8 mouse cellular contexts compared by ENCODE assay signal in genomic region chr6:67168803-67169202, GRCm38 (mm10).
DNase-seq lines count a peak whose midpoint lies in the region; ATAC-seq and TF ChIP-seq lines count a peak whose summit lies in the region.

No protein-coding gene starts in this region.

- H3K9ac ChIP-seq in kidney, embryonic 15.5 days = peak overlapping the region; percentile 38; the same call in 1 of the 2 replicates
- H3K9ac ChIP-seq in embryonic facial prominence, embryonic 14.5 days (ENCODE audit: low read depth, low read length) = peak overlapping the region; percentile 47; the same call in 1 of the 2 replicates
- H3K9ac ChIP-seq in intestine, postnatal 0 days (ENCODE audit: low read depth, low read length) = peak overlapping the region; percentile 46; the same call in 1 of the 2 replicates
- H3K9ac ChIP-seq in midbrain, postnatal 0 days (replicated peaks; ENCODE audit: low read length, poor library complexity, severe bottlenecking) = 0 out of 2 replicates have a peak overlapping the region, but pooled peaks have one; percentile 52

- no peaks in the 10 kb centered on the region for H3K9me3 ChIP-seq in kidney, embryonic 15.5 days (replicated peaks)
- H3K9me3 ChIP-seq in embryonic facial prominence, embryonic 14.5 days (ENCODE audit: control insufficient read depth, low read length) = no peaks in the 10 kb centered on the region
- no peaks in the 10 kb centered on the region for H3K9me3 ChIP-seq in intestine, postnatal 0 days (ENCODE audit: control insufficient read depth)
- H3K9me3 ChIP-seq in midbrain, postnatal 0 days (ENCODE audit: low read length) = no peaks in the 10 kb centered on the region

- H3K27ac ChIP-seq in kidney, embryonic 15.5 days = peak overlapping the region; percentile 83
- H3K27ac ChIP-seq in embryonic facial prominence, embryonic 14.5 days (replicated peaks; ENCODE audit: low read depth, low read length) = peak overlapping the region; percentile 58; the same call in 1 of the 2 replicates
- no peak overlapping the region for H3K27ac ChIP-seq in intestine, postnatal 0 days (ENCODE audit: low read depth, low read length)
- H3K27ac ChIP-seq in midbrain, postnatal 0 days (ENCODE audit: low read depth, low read length) = peak overlapping the region; percentile 18; the same call in 1 of the 2 replicates

- H3K4me2 ChIP-seq in kidney, embryonic 15.5 days = peak overlapping the region; percentile 60
- peak overlapping the region; percentile 61 for H3K4me2 ChIP-seq in embryonic facial prominence, embryonic 14.5 days (ENCODE audit: low read depth, low read length)
- H3K4me2 ChIP-seq in intestine, postnatal 0 days (replicated peaks; ENCODE audit: low read depth) = peak overlapping the region; percentile 70
- H3K4me2 ChIP-seq in midbrain, postnatal 0 days (ENCODE audit: low read depth, low read length, poor library complexity, severe bottlenecking) = peak overlapping the region; percentile 54

- H3K4me3 ChIP-seq in kidney, embryonic 15.5 days (replicated peaks) = peak overlapping the region; percentile 52
- H3K4me3 ChIP-seq in embryonic facial prominence, embryonic 14.5 days (ENCODE audit: low read depth, low read length) = peak overlapping the region; percentile 41
- H3K4me3 ChIP-seq in intestine, postnatal 0 days (ENCODE audit: low read depth, low read length) = peak overlapping the region; percentile 36
- H3K4me3 ChIP-seq in midbrain, postnatal 0 days (ENCODE audit: low read depth, low read length) = peak overlapping the region; percentile 42

- H3K36me3 ChIP-seq in kidney, embryonic 15.5 days = no peaks in the 10 kb centered on the region
- H3K36me3 ChIP-seq in embryonic facial prominence, embryonic 14.5 days (ENCODE audit: control insufficient read depth, insufficient read depth, low read length) = no peaks in the 10 kb centered on the region
- no peaks in the 10 kb centered on the region for H3K36me3 ChIP-seq in intestine, postnatal 0 days (ENCODE audit: control insufficient read depth, insufficient read depth)
- no peaks in the 10 kb centered on the region for H3K36me3 ChIP-seq in midbrain, postnatal 0 days (ENCODE audit: insufficient read depth, low read length)

- H3K4me1 ChIP-seq in kidney, embryonic 15.5 days = peaks cover 7% of the 10 kb centered on the region
- no peaks in the 10 kb centered on the region for H3K4me1 ChIP-seq in embryonic facial prominence, embryonic 14.5 days (ENCODE audit: control insufficient read depth, insufficient read depth, low read length)
- 0 out of 2 replicates have a peak, but pooled peaks cover 3% of the 10 kb centered on the region for H3K4me1 ChIP-seq in intestine, postnatal 0 days (replicated peaks; ENCODE audit: control insufficient read depth, insufficient read depth, low read length)
- H3K4me1 ChIP-seq in midbrain, postnatal 0 days (ENCODE audit: insufficient read depth, low read length) = peaks cover 4% of the 10 kb centered on the region; the same call in 1 of the 2 replicates

- TF ChIP-seq CTCF in intestine, postnatal 0 days (IDR thresholded peaks at IDR 0.05; ENCODE audit: low read depth) = no peak
- TF ChIP-seq CTCF in midbrain, postnatal 0 days (IDR thresholded peaks at IDR 0.05) = no peak

- 0 out of 2 replicates have a peak, but pooled peaks have one; percentile 5 for ATAC-seq in kidney, embryonic 15.5 days (replicated peaks; ENCODE audit: low FRiP score)
- ATAC-seq in embryonic facial prominence, embryonic 14.5 days (ENCODE audit: low read depth) = no peak
- ATAC-seq in intestine, postnatal 0 days = no peak
- ATAC-seq in midbrain, postnatal 0 days (ENCODE audit: low FRiP score) = peak; percentile 17; the same call in 1 of the 2 replicates

- 41% methylated on average over 2 of the region's 2 CpGs for WGBS in kidney, embryonic 15.5 days
- WGBS in embryonic facial prominence, embryonic 14.5 days = 30% methylated on average over 2 of the region's 2 CpGs
- 31% methylated on average over 2 of the region's 2 CpGs for WGBS in intestine, postnatal 0 days
- WGBS in midbrain, postnatal 0 days = 20% methylated on average over 2 of the region's 2 CpGs

- no peak for DNase-seq in kidney, postnatal 14 days
- DNase-seq in embryonic facial prominence, embryonic 14.5 days (ENCODE audit: low spot score) = no peak
- DNase-seq in midbrain, postnatal 0 days (ENCODE audit: low spot score) = no peak
- no peak for DNase-seq in embryo, embryonic 9.5 days (ENCODE audit: extremely low spot score)
- no peak for DNase-seq in urinary bladder, postnatal 36 days (ENCODE audit: low spot score in 2 of 2)
- no peak for DNase-seq in cerebellum, adult 11 months

- no peaks in the 10 kb centered on the region for H3K27me3 ChIP-seq in kidney, embryonic 15.5 days
- H3K27me3 ChIP-seq in embryonic facial prominence, embryonic 14.5 days (replicated peaks; ENCODE audit: control insufficient read depth, insufficient read depth, low read length) = no peaks in the 10 kb centered on the region
- H3K27me3 ChIP-seq in intestine, postnatal 0 days (replicated peaks; ENCODE audit: control insufficient read depth, insufficient read depth, low read length) = no peaks in the 10 kb centered on the region
- H3K27me3 ChIP-seq in midbrain, postnatal 0 days (ENCODE audit: insufficient read depth, low read length) = no peaks in the 10 kb centered on the region

Comparison
In these comparisons a context has a peak if more than half of its experiments do, and no peak if none do; other contexts are left out.
1. ATAC-seq: peak in kidney, embryonic 15.5 days (single experiment) and midbrain, postnatal 0 days (single experiment); none in embryonic facial prominence, embryonic 14.5 days (single experiment) and intestine, postnatal 0 days (single experiment).
2. Peak in every context shown above with its lines, with median percentiles within 50 percentile points of each other: H3K4me2 ChIP-seq, H3K4me3 ChIP-seq and H3K9ac ChIP-seq.